In the genomic region with DNA sequence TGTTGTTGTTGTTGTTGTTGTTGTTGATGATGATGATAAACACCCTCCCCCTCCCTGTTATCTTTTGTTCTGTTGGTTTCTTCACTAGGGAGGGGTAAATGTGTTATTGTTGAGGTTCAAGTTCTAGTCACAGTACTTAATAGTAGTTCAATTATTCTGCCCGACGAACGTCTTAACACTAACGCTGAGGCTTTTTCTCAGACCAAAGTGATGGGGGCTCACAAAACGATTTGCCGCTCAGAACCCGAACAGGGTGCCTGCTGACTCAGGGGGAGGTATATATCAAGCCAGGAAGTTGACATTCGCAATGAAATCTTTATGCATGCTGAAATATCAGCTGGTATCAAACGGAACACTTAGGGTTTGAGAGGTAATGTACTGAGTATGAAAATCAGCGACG, we compare ENCODE assay signal across 8 mouse cellular contexts. TPM values are rescaled to one million over a fixed set of nuclear protein-coding genes. Genes with fewer than 3 reads are reported as not detected.
DNase-seq lines count a peak whose midpoint lies in the region; ATAC-seq and TF ChIP-seq lines count a peak whose summit lies in the region.

No protein-coding gene starts in this region.

- H3K9ac ChIP-seq in kidney, embryonic 14.5 days (ENCODE audit: low read depth, low read length): peak overlapping the region; percentile 55; the same call in 1 of the 2 replicates
- H3K9ac ChIP-seq in heart, postnatal 0 days (replicated peaks; ENCODE audit: low read depth, low read length): peak overlapping the region; percentile 70
- peak overlapping the region; percentile 85 for H3K9ac ChIP-seq in midbrain, embryonic 13.5 days (replicated peaks)

- WGBS in kidney, embryonic 14.5 days: 28% methylated on average over 11 of the region's 11 CpGs
- 39% methylated on average over 11 of the region's 11 CpGs for WGBS in heart, postnatal 0 days
- 14% methylated on average over 11 of the region's 11 CpGs for WGBS in midbrain, embryonic 13.5 days

- no peaks in the 10 kb centered on the region for H3K9me3 ChIP-seq in kidney, embryonic 14.5 days (ENCODE audit: control insufficient read depth, low read length)
- H3K9me3 ChIP-seq in heart, postnatal 0 days (replicated peaks; ENCODE audit: control insufficient read depth, low read length): peaks cover 10% of the 10 kb centered on the region
- no peaks in the 10 kb centered on the region for H3K9me3 ChIP-seq in midbrain, embryonic 13.5 days

- no peak for TF ChIP-seq EP300 in heart, postnatal 0 days (IDR thresholded peaks at IDR 0.05; ENCODE audit: low read depth)

- ATAC-seq in kidney, embryonic 14.5 days (ENCODE audit: low FRiP score, low TSS enrichment): no peak
- no peak for ATAC-seq in heart, postnatal 0 days (ENCODE audit: insufficient read depth, low read depth)
- no peak for ATAC-seq in midbrain, embryonic 13.5 days

- H3K36me3 ChIP-seq in kidney, embryonic 14.5 days (ENCODE audit: control insufficient read depth, insufficient read depth, low read length): no peaks in the 10 kb centered on the region
- H3K36me3 ChIP-seq in heart, postnatal 0 days (replicated peaks; ENCODE audit: control insufficient read depth, insufficient read depth, low read length): 0 out of 2 replicates have a peak, but pooled peaks cover 7% of the 10 kb centered on the region
- peaks cover 21% of the 10 kb centered on the region for H3K36me3 ChIP-seq in midbrain, embryonic 13.5 days

- 0 out of 2 replicates have a peak, but pooled peaks cover 3% of the 10 kb centered on the region for H3K4me1 ChIP-seq in kidney, embryonic 14.5 days (ENCODE audit: control insufficient read depth, insufficient read depth, low read length)
- H3K4me1 ChIP-seq in brown adipose tissue, adult 24 weeks (ENCODE audit: control insufficient read depth, insufficient read depth, insufficient read length, low read length): no peaks in the 10 kb centered on the region
- peaks cover 10% of the 10 kb centered on the region; the same call in 1 of the 2 replicates for H3K4me1 ChIP-seq in heart, postnatal 0 days (ENCODE audit: control insufficient read depth, insufficient read depth)
- H3K4me1 ChIP-seq in midbrain, embryonic 13.5 days (replicated peaks): peaks cover 34% of the 10 kb centered on the region

- no peak for DNase-seq in kidney, adult 18-20 months
- DNase-seq in heart, postnatal 0 days (ENCODE audit: low spot score): no peak
- DNase-seq in MN1 (ENCODE audit: low spot score): no peak
- no peak for DNase-seq in layer of hippocampus, adult 9-10 months (ENCODE audit: low spot score)
- no peak for DNase-seq in cerebellum, adult 18-20 months

- TF ChIP-seq CTCF in heart, postnatal 0 days (IDR thresholded peaks at IDR 0.05; ENCODE audit: low read depth): no peak

- peaks cover 18% of the 10 kb centered on the region for H3K27me3 ChIP-seq in kidney, embryonic 14.5 days (ENCODE audit: control insufficient read depth, insufficient read depth, low read length)
- no peaks in the 10 kb centered on the region for H3K27me3 ChIP-seq in heart, postnatal 0 days (ENCODE audit: control insufficient read depth, insufficient read depth, low read length)
- H3K27me3 ChIP-seq in midbrain, embryonic 13.5 days: no peaks in the 10 kb centered on the region

- peak overlapping the region; percentile 99 for H3K4me2 ChIP-seq in kidney, embryonic 14.5 days (replicated peaks; ENCODE audit: low read depth, low read length)
- H3K4me2 ChIP-seq in heart, postnatal 0 days (ENCODE audit: low read depth, low read length): peak overlapping the region; percentile 100
- H3K4me2 ChIP-seq in midbrain, embryonic 13.5 days (replicated peaks): peak overlapping the region; percentile 87

- no peak overlapping the region for H3K27ac ChIP-seq in kidney, embryonic 14.5 days (ENCODE audit: low read depth, low read length)
- peak overlapping the region; percentile 73 for H3K27ac ChIP-seq in brown adipose tissue, adult 24 weeks (replicated peaks; ENCODE audit: low read depth, low read length)
- H3K27ac ChIP-seq in heart, postnatal 0 days (ENCODE audit: low read depth): 0 out of 2 replicates have a peak overlapping the region, but pooled peaks have one; percentile 4
- peak overlapping the region; percentile 97 for H3K27ac ChIP-seq in midbrain, embryonic 13.5 days

- H3K4me3 ChIP-seq in kidney, embryonic 14.5 days (ENCODE audit: low read length): peak overlapping the region; percentile 62; the same call in 1 of the 2 replicates
- peak overlapping the region; percentile 69 for H3K4me3 ChIP-seq in brown adipose tissue, adult 24 weeks (ENCODE audit: insufficient read depth, low read depth, low read length)
- peak overlapping the region; percentile 77 for H3K4me3 ChIP-seq in heart, postnatal 0 days (ENCODE audit: low read depth, low read length)
- peak overlapping the region; percentile 77 for H3K4me3 ChIP-seq in midbrain, embryonic 13.5 days (replicated peaks)

RNA-seq across cellular contexts. Expression of a gene that starts 1.4 kb away (rescaled TPM):
- polyA plus RNA-seq in kidney, embryonic 14.5 days (2014; fragmentation: Nextera tagmentation; extraction: Ambion mirVana): 2.5 and 3.4 TPM in 2 replicates
- 26.8 and 36.1 TPM in 2 replicates for polyA plus RNA-seq in brown adipose tissue, adult 24 weeks (2012; ENCODE audit: insufficient read depth, insufficient read length, missing spikeins)
- total RNA-seq in heart, postnatal 0 days (2014; rRNA removed; ENCODE audit: low replicate concordance): 20.0 and 28.0 TPM in 2 replicates
- polyA plus RNA-seq in heart, postnatal 0 days (2015; fragmentation: Nextera tagmentation; extraction: Ambion mirVana): 17.4 and 20.1 TPM in 2 replicates
- 40.7 and 44.1 TPM in 2 replicates for polyA plus RNA-seq in midbrain, embryonic 13.5 days (2015; fragmentation: Nextera tagmentation; extraction: Ambion mirVana)

RNA-seq across cellular contexts. Expression of a gene that starts 39.8 kb away (rescaled TPM):
- polyA plus RNA-seq in kidney, embryonic 14.5 days (2014; fragmentation: Nextera tagmentation; extraction: Ambion mirVana): 48.2 and 54.4 TPM in 2 replicates
- 79.8 and 83.8 TPM in 2 replicates for polyA plus RNA-seq in brown adipose tissue, adult 24 weeks (2012; ENCODE audit: insufficient read depth, insufficient read length, missing spikeins)
- total RNA-seq in heart, postnatal 0 days (2014; rRNA removed; ENCODE audit: low replicate concordance): 24.8 and 43.2 TPM in 2 replicates
- 48.9 and 50.6 TPM in 2 replicates for polyA plus RNA-seq in heart, postnatal 0 days (2015; fragmentation: Nextera tagmentation; extraction: Ambion mirVana)
- polyA plus RNA-seq in midbrain, embryonic 13.5 days (2015; fragmentation: Nextera tagmentation; extraction: Ambion mirVana): 43.9 and 49.6 TPM in 2 replicates

RNA-seq across cellular contexts. Expression of a gene that starts 59.4 kb away (rescaled TPM):
- polyA plus RNA-seq in kidney, embryonic 14.5 days (2014; fragmentation: Nextera tagmentation; extraction: Ambion mirVana): 27.5 and 44.7 TPM in 2 replicates
- 45.9 and 68.9 TPM in 2 replicates for polyA plus RNA-seq in brown adipose tissue, adult 24 weeks (2012; ENCODE audit: insufficient read depth, insufficient read length, missing spikeins)
- total RNA-seq in heart, postnatal 0 days (2014; rRNA removed; ENCODE audit: low replicate concordance): 19.7 and 34.9 TPM in 2 replicates
- polyA plus RNA-seq in heart, postnatal 0 days (2015; fragmentation: Nextera tagmentation; extraction: Ambion mirVana): 20.3 and 21.1 TPM in 2 replicates
- 22.8 and 23.4 TPM in 2 replicates for polyA plus RNA-seq in midbrain, embryonic 13.5 days (2015; fragmentation: Nextera tagmentation; extraction: Ambion mirVana)
